Mouse (Mus musculus): ENCODE measurements at regions not wholly inside any gene's neighbourhood (a gene's known extent, or its start where the extent isn't known, plus 50 kb on each side); places are given as distances from the start of the nearest gene placed in this dataset.

- no peak for DNase-seq (ENCODE audit: low read depth, low spot score)
These were observed 152.6 kb upstream of the Api5 start for GRCm38 (mm10) chr2:94590494-94590893.

GRCm38 (mm10) chr2:94587255-94587654 is 149.3 kb upstream of the Api5 start:
- no peak for DNase-seq (ENCODE audit: low read depth, low spot score)

- DNase-seq (ENCODE audit: low read depth, low spot score), result peak; percentile 18
These were observed 133.7 kb upstream of the Api5 start for GRCm38 (mm10) chr2:94571646-94572045.

- DNase-seq (ENCODE audit: low read depth, low spot score), result no peak
These were observed 103.4 kb upstream of the Api5 start for GRCm38 (mm10) chr2:94541230-94541905.

- no peak for DNase-seq (ENCODE audit: low read depth, low spot score)
These were observed 98.7 kb upstream of the Api5 start for GRCm38 (mm10) chr2:94536631-94537030.

GRCm38 (mm10) chr2:94531175-94531574 is 93.2 kb upstream of the Api5 start:
- DNase-seq (ENCODE audit: low read depth, low spot score), result no peak

- DNase-seq (ENCODE audit: low read depth, low spot score), result no peak
These were observed 86.6 kb upstream of the Api5 start for GRCm38 (mm10) chr2:94524536-94524935.

GRCm38 (mm10) chr2:94516866-94517265 is 78.9 kb upstream of the Api5 start:
- no peak for DNase-seq (ENCODE audit: low read depth, low spot score)

- no peak for DNase-seq (ENCODE audit: low read depth, low spot score)
These were observed 74.1 kb upstream of the Api5 start for GRCm38 (mm10) chr2:94512027-94512426.

GRCm38 (mm10) chr2:94500649-94501048 is 62.7 kb upstream of the Api5 start:
- DNase-seq (ENCODE audit: low read depth, low spot score), result no peak

- DNase-seq (ENCODE audit: low read depth, low spot score), result no peak
These were observed 60.6 kb upstream of the Api5 start for GRCm38 (mm10) chr2:94498516-94498915.

All from telencephalon, adult 2 months (tissue).